8 mouse cellular contexts compared by ENCODE assay signal in the genomic region with DNA sequence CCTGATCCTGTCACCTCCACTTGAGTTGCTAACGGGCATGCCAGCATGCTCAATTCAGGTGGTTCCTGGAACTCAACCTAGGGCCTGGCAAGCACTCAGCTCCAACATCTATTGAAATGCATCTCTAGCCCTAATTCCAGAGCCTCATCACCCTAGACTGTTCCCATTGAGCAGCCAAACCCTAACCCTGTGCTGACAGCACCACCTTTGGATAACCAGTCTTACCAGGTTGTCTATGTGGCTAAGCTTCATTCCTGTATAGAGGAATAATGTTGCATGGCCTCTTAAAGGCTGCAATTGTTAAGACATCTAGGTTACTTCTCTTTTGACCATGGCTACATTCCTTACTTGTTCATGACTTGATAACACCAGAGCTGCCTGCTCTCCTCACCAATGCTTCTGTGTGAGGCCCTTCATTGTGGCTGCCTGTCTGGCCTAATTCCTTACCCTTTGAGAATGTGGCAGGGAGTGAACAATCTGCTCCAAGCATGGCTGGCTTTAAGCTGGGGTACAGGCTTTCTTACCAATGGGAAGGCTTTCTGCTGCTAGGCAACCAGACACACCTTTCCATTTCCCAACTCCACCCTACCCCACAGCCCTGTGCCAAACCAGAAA. TPM values are rescaled to one million over a fixed set of nuclear protein-coding genes. Genes with fewer than 3 reads are reported as not detected.
DNase-seq lines count a peak whose midpoint lies in the region; ATAC-seq and TF ChIP-seq lines count a peak whose summit lies in the region.

No protein-coding gene starts in this region.

- DNase-seq in cerebellum, postnatal 25 days = peak; percentile 11 to 14
- DNase-seq in cerebellum, adult 8-10 months = no peak
- peak; percentile 71 for DNase-seq in 416B (ENCODE audit: low read depth)
- peak; percentile 68 for DNase-seq in lung, postnatal 25 days (ENCODE audit: low spot score)
- no peak for DNase-seq in retina, postnatal 1 day

- H3K27ac ChIP-seq in embryonic fibroblast, embryonic 13.5 days (ENCODE audit: insufficient read depth, low read length) = peak overlapping the region; percentile 57
- peak overlapping the region; percentile 25; the same call in 1 of the 2 replicates for H3K27ac ChIP-seq in hindbrain, embryonic 16.5 days (ENCODE audit: low read depth, low read length)

- no peaks in the 10 kb centered on the region for H3K27me3 ChIP-seq in hindbrain, embryonic 16.5 days (replicated peaks; ENCODE audit: control insufficient read depth, insufficient read depth, low read length)

- peak overlapping the region; percentile 97 for H3K4me2 ChIP-seq in hindbrain, embryonic 16.5 days (ENCODE audit: low read length)

- ATAC-seq in hindbrain, embryonic 16.5 days = no peak
- no peak for ATAC-seq in megakaryocyte progenitor cell, adult 5-6 weeks (replicated peaks; ENCODE audit: poor library complexity)

- peak overlapping the region; percentile 59 for H3K9ac ChIP-seq in hindbrain, embryonic 16.5 days (ENCODE audit: low read depth, low read length)

- 30% methylated on average over 1 of the region's 1 CpGs for WGBS in hindbrain, embryonic 16.5 days

- peak overlapping the region; percentile 53 for H3K4me3 ChIP-seq in embryonic fibroblast, embryonic 13.5 days (ENCODE audit: insufficient read depth, low read length)
- peak overlapping the region; percentile 45 for H3K4me3 ChIP-seq in hindbrain, embryonic 16.5 days (ENCODE audit: low read length)

- no peaks in the 10 kb centered on the region for H3K9me3 ChIP-seq in hindbrain, embryonic 16.5 days (ENCODE audit: control insufficient read depth, low read length)

- H3K36me3 ChIP-seq in hindbrain, embryonic 16.5 days (ENCODE audit: control insufficient read depth, insufficient read depth, low read length) = peaks cover 5% of the 10 kb centered on the region; the same call in 1 of the 2 replicates

- TF ChIP-seq CTCF in embryonic fibroblast, embryonic 13.5 days (IDR thresholded peaks at IDR 0.05; ENCODE audit: borderline replicate concordance, insufficient read depth, low read length) = no peak

- TF ChIP-seq POLR2A in embryonic fibroblast, embryonic 13.5 days (IDR thresholded peaks at IDR 0.05; ENCODE audit: low read depth, low read length) = peak; percentile 79

- H3K4me1 ChIP-seq in embryonic fibroblast, embryonic 13.5 days (ENCODE audit: control insufficient read depth, insufficient read depth, low read length) = no peaks in the 10 kb centered on the region
- H3K4me1 ChIP-seq in hindbrain, embryonic 16.5 days (ENCODE audit: control insufficient read depth, insufficient read depth, low read depth, low read length) = peaks cover 17% of the 10 kb centered on the region

RNA-seq across cellular contexts. Expression of gene Actg1, which starts 3.2 kb away (rescaled TPM):
- polyA plus RNA-seq in embryonic fibroblast, embryonic 13.5 days (2011; ENCODE audit: insufficient read length, low read depth, missing spikeins) = 5,586 and 6,404 TPM in 2 replicates
- polyA plus RNA-seq in hindbrain, embryonic 16.5 days (2015; fragmentation: Nextera tagmentation; extraction: Ambion mirVana) = 4,199 and 4,222 TPM in 2 replicates
- 1,607 and 1,783 TPM in 2 replicates for total RNA-seq in megakaryocyte progenitor cell, adult 5-6 weeks (2015)
- total RNA-seq in megakaryocyte progenitor cell, adult 5-6 weeks (2017) = 724 and 844 TPM in 2 replicates

RNA-seq across cellular contexts. Expression of gene Fscn2, which starts 16.2 kb away (rescaled TPM):
- not detected in 2 replicates for polyA plus RNA-seq in embryonic fibroblast, embryonic 13.5 days (2011; ENCODE audit: insufficient read length, low read depth, missing spikeins)
- polyA plus RNA-seq in hindbrain, embryonic 16.5 days (2015; fragmentation: Nextera tagmentation; extraction: Ambion mirVana) = 0.66 and 1.6 TPM in 2 replicates
- not detected in 2 replicates for total RNA-seq in megakaryocyte progenitor cell, adult 5-6 weeks (2015)
- not detected in 2 replicates for total RNA-seq in megakaryocyte progenitor cell, adult 5-6 weeks (2017)

RNA-seq across cellular contexts. Expression of gene Faap100, which starts 33.4 kb away (rescaled TPM):
- polyA plus RNA-seq in embryonic fibroblast, embryonic 13.5 days (2011; ENCODE audit: insufficient read length, low read depth, missing spikeins) = 8.5 and 10.9 TPM in 2 replicates
- polyA plus RNA-seq in hindbrain, embryonic 16.5 days (2015; fragmentation: Nextera tagmentation; extraction: Ambion mirVana) = 103 and 109 TPM in 2 replicates
- total RNA-seq in megakaryocyte progenitor cell, adult 5-6 weeks (2015) = 10.8 and 11.0 TPM in 2 replicates
- total RNA-seq in megakaryocyte progenitor cell, adult 5-6 weeks (2017) = 6.5 and 7.0 TPM in 2 replicates

Comparison
In these comparisons a context has a peak if more than half of its experiments do, and no peak if none do; other contexts are left out.
1. DNase-seq: peak in cerebellum, postnatal 25 days (2 of 2), 416B (single experiment) and lung, postnatal 25 days (single experiment); none in cerebellum, adult 8-10 months (single experiment) and retina, postnatal 1 day (single experiment).